Mouse (Mus musculus) forebrain, embryonic 13.5 days (tissue): ENCODE data around the gene Tent4b. TPM values are rescaled to one million over a fixed set of nuclear protein-coding genes. Genes with fewer than 3 reads are reported as not detected.

Source experiments
- ATAC-seq: fragments of 200-750 bp; cut with Nextera tagmentation; 2 replicates; pipeline ENCODE4 v1.8.0; 2017
- H3K27ac ChIP-seq: fragments of 300-500 bp; sonication (generic); 2 replicates; pipeline ENCODE4 v1.5.1; 2015; ENCODE audit warnings: inconsistent platforms, mild to moderate bottlenecking, moderate library complexity
- H3K27me3 ChIP-seq: fragments of 300-500 bp; sonication (generic); 2 replicates; pipeline ENCODE4 v1.6.1; 2015; ENCODE audit warnings: mild to moderate bottlenecking, inconsistent platforms
- H3K36me3 ChIP-seq: fragments of 300-500 bp; sonication (generic); 2 replicates; pipeline ENCODE4 v1.6.1; 2015; ENCODE audit warnings: mild to moderate bottlenecking, inconsistent platforms; ENCODE audit not compliant: poor library complexity, severe bottlenecking
- H3K4me1 ChIP-seq: fragments of 300-500 bp; sonication (generic); 2 replicates; pipeline ENCODE4 v1.6.1; 2015; ENCODE audit warnings: inconsistent platforms
- H3K4me2 ChIP-seq: fragments of 300-500 bp; sonication (generic); 2 replicates; pipeline ENCODE4 v1.6.1; 2015; ENCODE audit warnings: inconsistent platforms, mild to moderate bottlenecking, moderate library complexity
- H3K4me3 ChIP-seq: fragments of 300-500 bp; sonication (generic); 2 replicates; pipeline ENCODE4 v1.5.1; 2015; ENCODE audit warnings: mild to moderate bottlenecking, inconsistent platforms
- H3K9ac ChIP-seq: fragments of 300-500 bp; sonication (generic); 2 replicates; pipeline ENCODE4 v1.6.1; 2015; ENCODE audit warnings: mild to moderate bottlenecking, inconsistent platforms
- H3K9me3 ChIP-seq: fragments of 300-500 bp; sonication (generic); replicated peaks from 2 replicates; pipeline ENCODE4 v1.6.1; 2016; ENCODE audit warnings: inconsistent platforms
- WGBS: fragments of 180-500 bp; shearing (Covaris S2); methylation state at CpG from one replicate; pipeline ENCODE4 v1.1.7; 2015; 5-methylcytosine and 5-hydroxymethylcytosine counted together
- polyA plus RNA-seq: library from polyadenylated mRNA; unstranded; fragments of >200 nt; fragmentation: Nextera tagmentation; extraction: Ambion mirVana; gene quantifications from 2 replicates; pipeline ENCODE4 v1.2.1, GENCODE M21; 2015

The Tent4b gene
- polyA plus RNA-seq, 1 experiment from 2014 or later: 7.4 TPM

GRCm38 (mm10) chr8:88297976-88298732 is 99.1 kb downstream of the Tent4b start:
- WGBS: 62% methylated on average over 12 of the region's 12 CpGs
- Histone ChIP-seq H3K4me1 (peaks cover 7% of the 10 kb centered on the region), H3K4me3 (no peak overlapping the region), H3K9me3 (no peaks in the 10 kb centered on the region), H3K9ac (no peak overlapping the region), H3K36me3 (no peaks in the 10 kb centered on the region), H3K27me3 (no peaks in the 10 kb centered on the region), H3K27ac (no peak overlapping the region), H3K4me2 (no peak overlapping the region)
- no peak for ATAC-seq

- no peak for ATAC-seq
- no peaks in the 10 kb centered on the region for H3K9me3 ChIP-seq
These were observed 99.7 kb downstream of the Tent4b start for GRCm38 (mm10) chr8:88298733-88299103.

DNA sequence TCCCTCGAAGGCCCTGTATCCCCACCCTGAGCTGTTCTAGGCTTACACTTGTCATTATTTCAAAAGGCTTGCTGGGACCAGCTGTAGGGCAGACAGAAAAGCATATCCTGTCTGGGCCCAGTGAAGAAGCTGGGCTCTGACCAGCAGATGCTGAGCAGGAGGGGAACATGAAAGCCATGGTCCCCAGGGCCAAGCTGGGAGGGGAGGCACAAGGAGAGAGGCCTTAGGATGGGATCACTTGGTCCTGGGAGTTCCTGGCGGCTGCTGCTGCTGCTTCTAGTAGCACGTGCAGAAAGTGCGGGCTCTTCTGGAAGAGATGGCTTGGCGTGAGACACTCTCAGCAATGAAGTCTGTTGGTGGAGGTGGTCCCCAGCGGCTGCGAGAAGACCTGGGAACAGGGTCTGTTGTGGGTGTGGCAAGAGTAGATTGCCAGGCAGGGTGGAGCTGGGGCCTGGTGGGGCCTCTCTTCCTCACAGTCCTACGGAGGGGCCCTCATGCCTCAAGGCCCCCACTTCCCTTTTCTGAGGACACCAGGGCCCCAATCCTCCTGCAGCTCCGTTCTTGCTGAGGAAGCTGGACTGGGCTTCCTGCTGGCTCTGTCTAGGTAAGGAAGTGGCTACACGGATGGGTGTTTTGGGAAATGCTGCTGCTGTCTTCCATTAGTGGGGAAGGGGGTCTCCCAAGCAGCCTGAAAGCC is 101.0 kb downstream of the Tent4b start:
- Histone ChIP-seq H3K4me2 (no peak overlapping the region), H3K27me3 (no peaks in the 10 kb centered on the region), H3K36me3 (no peaks in the 10 kb centered on the region), H3K9me3 (no peaks in the 10 kb centered on the region), H3K4me1 (peaks cover 7% of the 10 kb centered on the region), H3K9ac (no peak overlapping the region), H3K4me3 (no peak overlapping the region), H3K27ac (no peak overlapping the region)
- no peak for ATAC-seq
- WGBS: 85% methylated on average over 10 of the region's 10 CpGs

More at GRCm38 (mm10) chr8:88298733-88299103, 99.7 kb downstream of the Tent4b start:
- Histone ChIP-seq H3K4me3 (no peak overlapping the region), H3K36me3 (no peaks in the 10 kb centered on the region), H3K4me1 (peaks cover 7% of the 10 kb centered on the region), H3K4me2 (no peak overlapping the region), H3K9ac (no peak overlapping the region), H3K27ac (no peak overlapping the region), H3K27me3 (no peaks in the 10 kb centered on the region)
- WGBS: 86% methylated on average over 10 of the region's 10 CpGs

DNA sequence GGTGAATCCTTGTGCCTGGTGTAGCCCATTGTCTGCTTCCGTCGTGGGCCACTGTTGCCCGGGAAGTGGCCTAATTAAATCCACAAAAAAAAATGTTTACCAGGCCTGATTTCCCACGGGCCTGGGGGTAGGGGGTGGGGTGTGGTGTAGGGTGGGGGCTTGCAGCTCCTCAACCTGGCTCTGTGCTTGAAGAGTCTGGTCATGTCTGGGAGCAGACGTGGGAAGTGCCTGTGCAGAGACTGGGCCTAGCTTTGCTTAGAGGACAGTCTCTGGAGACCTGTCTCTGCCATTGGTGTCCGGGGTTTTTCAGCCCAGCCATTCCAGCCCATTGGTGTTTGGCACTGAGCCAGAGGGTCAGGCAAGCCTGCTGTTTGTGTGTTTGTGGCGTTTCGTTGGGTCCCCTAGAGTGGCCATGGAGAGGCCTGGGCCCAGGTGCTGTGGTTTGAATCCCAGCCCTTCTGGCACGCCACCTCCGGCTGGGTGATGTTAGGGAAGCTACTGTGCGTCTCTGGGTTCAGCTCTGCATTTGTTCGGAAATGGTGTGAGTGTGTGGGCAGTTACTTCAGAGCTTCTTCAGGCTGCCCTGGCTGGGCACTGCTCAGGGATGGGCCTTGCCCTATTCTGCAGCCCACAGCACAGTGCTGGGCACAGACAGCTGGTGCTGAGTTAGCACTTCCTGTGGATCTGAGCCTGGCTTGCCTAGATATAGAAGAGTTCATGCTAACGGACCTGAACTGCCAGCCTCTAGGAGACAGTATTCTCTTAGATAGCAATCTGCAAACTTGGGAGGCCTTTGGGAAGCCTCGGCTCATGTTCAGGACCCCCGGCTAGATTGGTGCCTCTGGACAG is 102.8 kb downstream of the Tent4b start:
- Histone ChIP-seq H3K9me3 (no peaks in the 10 kb centered on the region), H3K4me2 (no peak overlapping the region), H3K4me1 (peaks cover 7% of the 10 kb centered on the region), H3K27ac (no peak overlapping the region; the same call in 1 of the 2 replicates), H3K27me3 (no peaks in the 10 kb centered on the region), H3K36me3 (no peaks in the 10 kb centered on the region), H3K4me3 (no peak overlapping the region), H3K9ac (no peak overlapping the region; the same call in 1 of the 2 replicates)
- no peak for ATAC-seq
- 57% methylated on average over 15 of the region's 15 CpGs for WGBS

GRCm38 (mm10) chr8:88305814-88306213 is 106.8 kb downstream of the Tent4b start:
- H3K9me3 ChIP-seq: no peaks in the 10 kb centered on the region
- 96% methylated on average over 4 of the region's 4 CpGs for WGBS
- H3K27ac ChIP-seq: no peak overlapping the region
- no peak overlapping the region for H3K4me3 ChIP-seq
- H3K4me1 ChIP-seq: peaks cover 7% of the 10 kb centered on the region
- no peak for ATAC-seq
- H3K27me3 ChIP-seq: no peaks in the 10 kb centered on the region
- no peak overlapping the region for H3K4me2 ChIP-seq
- no peaks in the 10 kb centered on the region for H3K36me3 ChIP-seq
- no peak overlapping the region for H3K9ac ChIP-seq

GRCm38 (mm10) chr8:88306511-88306910 is 107.5 kb downstream of the Tent4b start:
- Histone ChIP-seq H3K4me1 (peaks cover 6% of the 10 kb centered on the region), H3K27ac (no peak overlapping the region), H3K9ac (no peak overlapping the region), H3K36me3 (no peaks in the 10 kb centered on the region), H3K27me3 (no peaks in the 10 kb centered on the region), H3K4me2 (no peak overlapping the region), H3K4me3 (no peak overlapping the region), H3K9me3 (no peaks in the 10 kb centered on the region)
- ATAC-seq: no peak
- 71% methylated on average over 14 of the region's 14 CpGs for WGBS

GRCm38 (mm10) chr8:88307736-88308135 is 108.7 kb downstream of the Tent4b start:
- no peak for ATAC-seq
- WGBS: 86% methylated on average over 4 of the region's 4 CpGs
- no peak overlapping the region for H3K9ac ChIP-seq

More at GRCm38 (mm10) chr8:88307736-88308135, 108.7 kb downstream of the Tent4b start:
- Histone ChIP-seq H3K4me3 (no peak overlapping the region), H3K36me3 (no peaks in the 10 kb centered on the region), H3K4me2 (no peak overlapping the region), H3K9me3 (no peaks in the 10 kb centered on the region), H3K27me3 (no peaks in the 10 kb centered on the region), H3K4me1 (no peaks in the 10 kb centered on the region), H3K27ac (no peak overlapping the region)

Other genes starting within 250 kb of the Tent4b start
- 21.5 and 23.2 TPM in 2 replicates for gene Zfp423, start 239.6 kb upstream of the Tent4b start, polyA plus RNA-seq
- 53.7 and 54.0 TPM in 2 replicates for gene Cnep1r1, start 80.4 kb upstream of the Tent4b start, polyA plus RNA-seq
- gene Heatr3, start 61.4 kb upstream of the Tent4b start, polyA plus RNA-seq: 34.8 and 36.2 TPM in 2 replicates
- 1.5 TPM in 2 replicates for gene Adcy7, start 73.2 kb downstream of the Tent4b start, polyA plus RNA-seq
- 75.2 TPM in 2 replicates for gene Brd7, start 163.0 kb downstream of the Tent4b start, polyA plus RNA-seq